Mouse (Mus musculus) WW6 (cell line): ENCODE measurements at regions not wholly inside any gene's neighbourhood (a gene's known extent, or its start where the extent isn't known, plus 50 kb on each side); places are given as distances from the start of the nearest gene placed in this dataset.
A peak's percentile ranks its signal among the peaks of the same experiment; 100 is the strongest.

Experiments
- DNase-seq: peaks from one replicate; pipeline ENCODE4 v3.0.0-alpha.2; 2013; ENCODE audit warnings: low read depth, low spot score

- DNase-seq, result peak; percentile 20
Measured at GRCm38 (mm10) chr12:63393411-63393810, 1081.1 kb downstream of the Fscb start.

GRCm38 (mm10) chr12:63380681-63381080 is 1093.8 kb downstream of the Fscb start:
- DNase-seq, result no peak

GRCm38 (mm10) chr12:63369259-63369822 is 1105.1 kb downstream of the Fscb start:
- no peak for DNase-seq
